Mouse (Mus musculus) stomach, postnatal 0 days (tissue): Measurements from ENCODE around the gene Snai1.

ENCODE experiments used
- CTCF ChIP-seq: IDR thresholded peaks from 2 replicates; pipeline ENCODE4 v1.5.1; 2016; ENCODE audit warnings: antibody characterized with exemption, low read depth, mild to moderate bottlenecking, moderate library complexity
- EP300 ChIP-seq: optimal IDR thresholded peaks from 2 replicates; pipeline ENCODE3; 2016; ENCODE audit warnings: antibody characterized with exemption

- TF ChIP-seq CTCF, result no peak
- no peak for TF ChIP-seq EP300
These were observed 21.4 kb downstream of the Snai1 start for GRCm38 (mm10) chr2:167559413-167559812.
